Mouse (Mus musculus) hindbrain, embryonic 16.5 days (tissue): Measurements from ENCODE around the gene Nipal3. TPM values are rescaled to one million over a fixed set of nuclear protein-coding genes. Genes with fewer than 3 reads are reported as not detected.
A peak's percentile ranks its signal among the peaks of the same experiment; 100 is the strongest.

Experiments used
- microRNA counts: library from miRNA; unstranded; fragments of <30 nt; microRNA quantifications from one replicate; lab custom pipeline; 2016
- microRNA-seq: library from miRNA; unstranded; fragments of <30 nt; microRNA quantifications from one replicate; pipeline ENCODE4, GENCODE M21; 2017
- polyA plus RNA-seq: library from polyadenylated mRNA; unstranded; fragments of >200 nt; fragmentation: Nextera tagmentation; extraction: Ambion mirVana; gene quantifications from 2 replicates; pipeline ENCODE4 v1.2.1, GENCODE M21; 2015

Gene Nipal3
- polyA plus RNA-seq, 1 experiment from 2014 or later, result 10.7 TPM

MicroRNA genes within 50 kb of the gene (microRNA counts, 519-probe panel; counts per million panel counts)
- microRNA mmu-miR-700 (lab: Ali Mortazavi, UCI), result 2,021 counts per million, percentile 29 among the panel's probes with 10 or more counts

Small RNA genes within 50 kb of the gene (microRNA-seq; reads per million reads assigned to microRNA genes)
- gene Gm25317 (not detected), gene Mir700 (350 reads per million, percentile 66 among the genes with 10 or more reads in this experiment)

Other genes with a start within 250 kb of the Nipal3 start
- gene Clic4, start 222.2 kb downstream of the Nipal3 start, polyA plus RNA-seq, result 56.1 and 71.0 TPM in 2 replicates
- gene Srrm1, start 141.7 kb downstream of the Nipal3 start, polyA plus RNA-seq, result 151 and 163 TPM in 2 replicates
- gene Ncmap, start 96.8 kb downstream of the Nipal3 start, polyA plus RNA-seq, result 0.94 and 1.0 TPM in 2 replicates
- gene Rcan3, start 61.2 kb downstream of the Nipal3 start, polyA plus RNA-seq, result 52.8 and 54.1 TPM in 2 replicates
- gene Stpg1, start 248 bp downstream of the Nipal3 start, polyA plus RNA-seq, result 0.39 and 0.41 TPM in 2 replicates
- 0.85 and 1.2 TPM in 2 replicates for gene Grhl3, start 78.6 kb upstream of the Nipal3 start, polyA plus RNA-seq
- gene Ifnlr1, start 191.2 kb upstream of the Nipal3 start, polyA plus RNA-seq, result 0.26 and 0.41 TPM in 2 replicates
- not detected in 2 replicates for gene Il22ra1, start 233.1 kb upstream of the Nipal3 start, polyA plus RNA-seq